Comparison of ENCODE assay signal across 28 mouse cellular contexts in the genomic region with DNA sequence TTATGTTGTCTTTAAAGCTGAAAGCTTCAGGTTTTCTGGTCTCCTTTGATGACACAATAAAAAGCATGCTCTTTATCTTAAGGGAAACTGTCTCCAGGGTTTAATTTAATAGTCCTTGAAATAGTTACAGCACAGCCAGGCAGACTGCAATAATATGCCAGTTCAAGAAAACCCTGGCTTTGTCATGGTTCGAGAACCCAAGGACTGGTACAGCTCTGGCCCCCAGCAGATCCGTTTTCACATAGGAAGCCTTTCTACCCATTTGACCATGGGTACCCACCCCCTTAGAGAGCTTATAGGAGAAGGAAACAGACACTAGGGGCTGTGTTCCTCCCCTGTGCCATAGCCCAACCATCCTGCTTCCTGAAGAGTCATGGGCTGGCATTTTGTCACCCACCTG.
DNase-seq lines count a peak whose midpoint lies in the region; ATAC-seq and TF ChIP-seq lines count a peak whose summit lies in the region.
"Had no signal": no experiment of that assay in that cellular context is flagged by ENCODE, and none has a peak within 500 bp of the region (broad histone marks: within the 10 kb centered on the region; RNA-seq: fewer than 3 reads in every experiment).

No protein-coding gene starts in this region.

- peak overlapping the region; percentile 5; the same call in 1 of the 2 replicates for H3K27ac ChIP-seq in hindbrain, embryonic 10.5 days
- no peak overlapping the region for H3K27ac ChIP-seq in hindbrain, embryonic 14.5 days
- H3K27ac ChIP-seq in kidney, embryonic 14.5 days (ENCODE audit: low read depth, low read length): peak overlapping the region; percentile 33; the same call in 1 of the 2 replicates
- H3K27ac ChIP-seq in kidney, postnatal 0 days: no peak overlapping the region
- H3K27ac ChIP-seq: embryonic facial prominence, embryonic 13.5 days; forebrain, embryonic 10.5 days; forebrain, embryonic 13.5 days; heart, adult 2 months; heart, embryonic 10.5 days; heart, embryonic 13.5 days; hindbrain, postnatal 0 days had no signal

- TF ChIP-seq CTCF in kidney, postnatal 0 days (IDR thresholded peaks at IDR 0.05; ENCODE audit: low read depth): no peak

- no peaks in the 10 kb centered on the region for H3K36me3 ChIP-seq in hindbrain, embryonic 10.5 days
- H3K36me3 ChIP-seq in hindbrain, embryonic 14.5 days (replicated peaks; ENCODE audit: control insufficient read depth, insufficient read depth): no peaks in the 10 kb centered on the region
- H3K36me3 ChIP-seq in kidney, embryonic 14.5 days (ENCODE audit: control insufficient read depth, insufficient read depth, low read length): no peaks in the 10 kb centered on the region
- no peaks in the 10 kb centered on the region for H3K36me3 ChIP-seq in kidney, postnatal 0 days (ENCODE audit: insufficient read depth, low read length)
- H3K36me3 ChIP-seq: embryonic facial prominence, embryonic 13.5 days; forebrain, embryonic 10.5 days; heart, embryonic 13.5 days had no signal

- DNase-seq in hindbrain, embryonic 10.5 days (ENCODE audit: low spot score): no peak
- DNase-seq in hindbrain, embryonic 14.5 days (ENCODE audit: low spot score): no peak
- DNase-seq in kidney, adult 9 months: no peak
- peak; percentile 55 for DNase-seq in kidney, postnatal 0 days (ENCODE audit: low spot score)
- no peak for DNase-seq in kidney, postnatal 10 days
- peak; percentile 73 for DNase-seq in MN1 (ENCODE audit: low spot score)
- no peak for DNase-seq in urinary bladder, adult 18-20 months (ENCODE audit: low spot score in 2 of 2)
- DNase-seq: adrenal gland, postnatal 10 days; cerebellum, adult 11 months; cerebellum, adult 2 months; cerebellum, adult 9-11 months; cerebellum, postnatal 25 days; gastrocnemius, postnatal 10 days; gastrocnemius, postnatal 36 days; heart, adult 2 months; heart, postnatal 14 days; heart, postnatal 4 days had no signal

- no peak for ATAC-seq in hindbrain, embryonic 14.5 days (ENCODE audit: low FRiP score)
- peak; percentile 28; the same call in 1 of the 2 replicates for ATAC-seq in kidney, embryonic 14.5 days (ENCODE audit: low FRiP score, low TSS enrichment)
- ATAC-seq in kidney, postnatal 0 days (replicated peaks; ENCODE audit: low FRiP score, low read depth): no peak
- ATAC-seq: activated CD4-positive, CD25-positive, alpha-beta regulatory T cell, adult 4 months; CD4-positive, CD25-positive, alpha-beta regulatory T cell, adult 4 months; forebrain, embryonic 13.5 days; forebrain, embryonic 16.5 days; hindbrain, postnatal 0 days; inflammation-experienced regulatory T-cells, adult 6 months had no signal

- H3K4me2 ChIP-seq in hindbrain, embryonic 14.5 days (replicated peaks): no peak overlapping the region
- no peak overlapping the region for H3K4me2 ChIP-seq in kidney, embryonic 14.5 days (replicated peaks; ENCODE audit: low read depth, low read length)
- H3K4me2 ChIP-seq in kidney, postnatal 0 days (ENCODE audit: low read length): no peak overlapping the region
- H3K4me2 ChIP-seq: embryonic facial prominence, embryonic 13.5 days; forebrain, embryonic 13.5 days; heart, embryonic 13.5 days had no signal

- H3K9me3 ChIP-seq in hindbrain, embryonic 10.5 days: no peaks in the 10 kb centered on the region
- H3K9me3 ChIP-seq in hindbrain, embryonic 14.5 days (ENCODE audit: control insufficient read depth, low read length): no peaks in the 10 kb centered on the region
- no peaks in the 10 kb centered on the region for H3K9me3 ChIP-seq in kidney, embryonic 14.5 days (ENCODE audit: control insufficient read depth, low read length)
- no peaks in the 10 kb centered on the region for H3K9me3 ChIP-seq in kidney, postnatal 0 days (replicated peaks; ENCODE audit: low read length)
- H3K9me3 ChIP-seq: embryonic facial prominence, embryonic 13.5 days; forebrain, embryonic 10.5 days; forebrain, embryonic 13.5 days; heart, embryonic 10.5 days; heart, embryonic 13.5 days had no signal

- H3K27me3 ChIP-seq in hindbrain, embryonic 10.5 days (ENCODE audit: insufficient read depth, poor library complexity, severe bottlenecking): peaks cover 10% of the 10 kb centered on the region; the same call in 1 of the 2 replicates
- H3K27me3 ChIP-seq in hindbrain, embryonic 14.5 days (ENCODE audit: control insufficient read depth, insufficient read depth, low read length): 0 out of 2 replicates have a peak, but pooled peaks cover 4% of the 10 kb centered on the region
- H3K27me3 ChIP-seq in kidney, embryonic 14.5 days (ENCODE audit: control insufficient read depth, insufficient read depth, low read length): no peaks in the 10 kb centered on the region
- no peaks in the 10 kb centered on the region for H3K27me3 ChIP-seq in kidney, postnatal 0 days (ENCODE audit: insufficient read depth, low read length)
- H3K27me3 ChIP-seq: heart, embryonic 13.5 days had no signal

- no peak overlapping the region for H3K4me3 ChIP-seq in hindbrain, embryonic 10.5 days
- no peak overlapping the region for H3K4me3 ChIP-seq in hindbrain, embryonic 14.5 days (replicated peaks; ENCODE audit: low read length)
- no peak overlapping the region for H3K4me3 ChIP-seq in kidney, embryonic 14.5 days (ENCODE audit: low read length)
- no peak overlapping the region for H3K4me3 ChIP-seq in kidney, postnatal 0 days (replicated peaks; ENCODE audit: low read depth, low read length)
- H3K4me3 ChIP-seq: embryonic facial prominence, embryonic 13.5 days; forebrain, embryonic 10.5 days; forebrain, embryonic 13.5 days; heart, adult 2 months; heart, embryonic 10.5 days; heart, embryonic 13.5 days had no signal

- 83% methylated on average over 2 of the region's 2 CpGs for WGBS in hindbrain, embryonic 10.5 days
- WGBS in hindbrain, embryonic 14.5 days: 54% methylated on average over 2 of the region's 2 CpGs
- 24% methylated on average over 2 of the region's 2 CpGs for WGBS in kidney, embryonic 14.5 days
- WGBS in kidney, postnatal 0 days: 33% methylated on average over 2 of the region's 2 CpGs

- H3K4me1 ChIP-seq in hindbrain, embryonic 10.5 days (replicated peaks): peaks cover 41% of the 10 kb centered on the region
- peaks cover 25% of the 10 kb centered on the region for H3K4me1 ChIP-seq in hindbrain, embryonic 14.5 days (replicated peaks; ENCODE audit: control insufficient read depth, insufficient read depth, low read length)
- H3K4me1 ChIP-seq in kidney, embryonic 14.5 days (ENCODE audit: control insufficient read depth, insufficient read depth, low read length): peaks cover 21% of the 10 kb centered on the region
- peaks cover 13% of the 10 kb centered on the region; the same call in 1 of the 2 replicates for H3K4me1 ChIP-seq in kidney, postnatal 0 days (replicated peaks; ENCODE audit: insufficient read depth, low read length)

- H3K9ac ChIP-seq in hindbrain, embryonic 14.5 days: no peak overlapping the region
- H3K9ac ChIP-seq in kidney, embryonic 14.5 days (ENCODE audit: low read depth, low read length): no peak overlapping the region
- H3K9ac ChIP-seq in kidney, postnatal 0 days (ENCODE audit: low read depth, low read length): no peak overlapping the region
- H3K9ac ChIP-seq: embryonic facial prominence, embryonic 13.5 days; forebrain, embryonic 13.5 days; heart, embryonic 13.5 days had no signal

Comparison
In these comparisons a context has a peak if more than half of its experiments do, and no peak if none do; other contexts are left out.
1. DNase-seq: peak in kidney, postnatal 0 days (single experiment) and MN1 (single experiment); none in hindbrain, embryonic 10.5 days (single experiment), hindbrain, embryonic 14.5 days (single experiment), kidney, adult 9 months (single experiment), kidney, postnatal 10 days (single experiment) and urinary bladder, adult 18-20 months (0 of 2).
2. H3K27ac ChIP-seq: peak in hindbrain, embryonic 10.5 days (single experiment) and kidney, embryonic 14.5 days (single experiment); none in hindbrain, embryonic 14.5 days (single experiment) and kidney, postnatal 0 days (single experiment).